Mouse (Mus musculus): ENCODE measurements around the gene Cma2.
"Not testable (repeated sequence)": the region's sequence is repeated elsewhere in the genome, so short reads cannot be mapped to it uniquely, and the experiment has no call there.

The Cma2 gene

GRCm38 (mm10) chr14:55950346-55951030, at the start of gene Cma2:
Gene Cma2 (plus strand): TSS chr14:55950980.
- DNase-seq: no peak

GRCm38 (mm10) chr14:55905518-55905917, 45.3 kb upstream of the Cma2 start:
- DNase-seq: no peak

GRCm38 (mm10) chr14:55913406-55913805, 37.4 kb upstream of the Cma2 start:
- no peak for DNase-seq

GRCm38 (mm10) chr14:55918240-55919082, 32.3 kb upstream of the Cma2 start:
- peak; percentile 72 for DNase-seq

GRCm38 (mm10) chr14:55922475-55923232, 28.1 kb upstream of the Cma2 start:
- DNase-seq: peak; percentile 69

- no peak for DNase-seq
Observed at GRCm38 (mm10) chr14:55926847-55927246, 23.9 kb upstream of the Cma2 start.

- no peak for DNase-seq
Observed at GRCm38 (mm10) chr14:55929263-55929997, 21.4 kb upstream of the Cma2 start.

- DNase-seq: no peak
Observed at GRCm38 (mm10) chr14:55933586-55933985, 17.2 kb upstream of the Cma2 start.

- DNase-seq: no peak
Observed at GRCm38 (mm10) chr14:55940070-55940800, 10.5 kb upstream of the Cma2 start.

- no peak for DNase-seq
Observed at GRCm38 (mm10) chr14:55943601-55944000, 7.2 kb upstream of the Cma2 start.

- DNase-seq: no peak
Observed at GRCm38 (mm10) chr14:55944575-55944974, 6.2 kb upstream of the Cma2 start, which contains the start of gene Cma1. Gene Cma1 (minus strand): TSS chr14:55944675.

- no peak for DNase-seq
Observed at GRCm38 (mm10) chr14:55946269-55946969, 4.4 kb upstream of the Cma2 start.

GRCm38 (mm10) chr14:55963263-55963662, 12.5 kb downstream of the Cma2 start:
- DNase-seq: no peak

GRCm38 (mm10) chr14:55963900-55964299, 13.1 kb downstream of the Cma2 start:
- peak; percentile 19 for DNase-seq

- not testable (repeated sequence) for DNase-seq
Observed at GRCm38 (mm10) chr14:55987464-55987863, 36.7 kb downstream of the Cma2 start.

- DNase-seq: no peak
Observed at GRCm38 (mm10) chr14:56013147-56013546, 62.4 kb downstream of the Cma2 start.

GRCm38 (mm10) chr14:56013924-56014323, 63.1 kb downstream of the Cma2 start:
- no peak for DNase-seq

- not testable (repeated sequence) for DNase-seq
Observed at GRCm38 (mm10) chr14:56017671-56018070, 66.9 kb downstream of the Cma2 start, which contains the start of gene Mcpt1. Gene Mcpt1 (plus strand): TSS chr14:56017971.

GRCm38 (mm10) chr14:56019446-56019845, 68.7 kb downstream of the Cma2 start:
- DNase-seq: no peak

GRCm38 (mm10) chr14:56021305-56021704, 70.5 kb downstream of the Cma2 start:
- DNase-seq: peak; percentile 49

Measured in liver (tissue).